Mouse (Mus musculus): ENCODE measurements around the gene Csnk2b. TPM values are rescaled to one million over a fixed set of nuclear protein-coding genes. Genes with fewer than 3 reads are reported as not detected.

Gene Csnk2b
- polyA plus RNA-seq, 2 experiments = 79.2 to 127 TPM

DNA sequence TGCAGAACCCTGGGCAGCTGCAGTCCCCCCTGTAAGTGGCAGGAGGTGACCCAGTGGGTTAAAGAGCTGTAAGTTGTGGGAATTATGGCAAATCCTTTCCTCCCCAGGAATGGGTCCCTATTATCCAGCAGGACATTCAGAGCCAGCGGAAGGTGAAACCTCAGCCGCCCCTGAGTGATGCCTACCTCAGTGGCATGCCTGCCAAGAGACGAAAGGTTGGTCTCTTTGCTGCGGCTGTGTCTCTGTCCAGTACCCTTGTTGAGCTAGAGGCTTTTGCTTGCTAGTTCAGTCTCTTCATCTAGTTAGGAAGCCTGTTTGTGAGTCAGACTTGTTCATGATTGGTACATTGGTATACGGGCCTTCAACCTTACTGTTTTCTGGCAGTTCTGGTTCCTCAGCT is 24.3 kb upstream of the Csnk2b start:
- no peak for ATAC-seq (ENCODE audit: insufficient read depth)
- H3K4me2 ChIP-seq (ENCODE audit: low read depth) = no peak overlapping the region
- H3K4me1 ChIP-seq (replicated peaks; ENCODE audit: control insufficient read depth in 2 of 2, insufficient read depth in 2 of 2, low read length in 1 of 2) = no peaks in the 10 kb centered on the region
- no peak for DNase-seq (ENCODE audit: low read depth in 3 of 3, low spot score in 3 of 3)
- H3K9ac ChIP-seq (replicated peaks) = no peak overlapping the region
- no peak overlapping the region for H3K4me3 ChIP-seq (ENCODE audit: insufficient read depth in 1 of 2, low read depth in 2 of 2, low read length in 2 of 2)
- WGBS (ENCODE audit: insufficient replicate concordance) = 78% methylated on average over 5 of the region's 5 CpGs
- no peak for TF ChIP-seq CTCF (IDR thresholded peaks at IDR 0.05; ENCODE audit: low read depth)
- TF ChIP-seq EP300 (IDR thresholded peaks at IDR 0.05; ENCODE audit: low read depth) = no peak
- peaks cover 82% of the 10 kb centered on the region for H3K36me3 ChIP-seq (replicated peaks; ENCODE audit: control insufficient read depth, insufficient read depth, low read depth)
- H3K27ac ChIP-seq = no peak overlapping the region
- H3K9me3 ChIP-seq (ENCODE audit: control insufficient read depth, low read length) = no peaks in the 10 kb centered on the region
- H3K27me3 ChIP-seq (ENCODE audit: control insufficient read depth, insufficient read depth, low read length) = no peaks in the 10 kb centered on the region

DNA sequence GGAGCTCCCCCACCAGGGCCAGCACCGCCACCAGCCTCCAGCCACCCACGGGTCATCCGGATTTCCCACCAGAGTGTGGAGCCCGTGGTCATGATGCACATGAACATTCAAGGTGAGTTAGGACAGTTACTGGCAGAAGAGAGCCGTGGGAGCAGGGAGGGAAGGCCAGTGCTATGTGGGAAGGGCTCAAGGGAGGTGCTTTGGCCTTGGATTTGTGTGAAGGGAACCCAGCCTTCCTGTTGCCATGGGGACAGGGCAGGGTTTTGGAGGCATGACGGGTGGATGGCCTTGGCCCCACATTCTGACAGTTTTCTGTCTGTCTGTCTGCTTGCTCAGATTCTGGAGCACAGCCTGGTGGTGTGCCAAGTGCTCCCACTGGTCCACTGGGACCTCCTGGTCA is 20.1 kb upstream of the Csnk2b start:
- TF ChIP-seq CTCF (IDR thresholded peaks at IDR 0.05; ENCODE audit: low read depth) (no peak), EP300 (IDR thresholded peaks at IDR 0.05; ENCODE audit: low read depth) (no peak)
- ATAC-seq (ENCODE audit: insufficient read depth) (no peak), DNase-seq (ENCODE audit: low read depth in 3 of 3, low spot score in 3 of 3) (no peak)
- H3K27ac ChIP-seq = no peak overlapping the region
- WGBS (ENCODE audit: insufficient replicate concordance) = 71% methylated on average over 6 of the region's 6 CpGs
- H3K27me3 ChIP-seq (ENCODE audit: control insufficient read depth, insufficient read depth, low read length) = no peaks in the 10 kb centered on the region
- H3K9me3 ChIP-seq (ENCODE audit: control insufficient read depth, low read length) = no peaks in the 10 kb centered on the region
- H3K4me1 ChIP-seq (replicated peaks; ENCODE audit: control insufficient read depth in 2 of 2, insufficient read depth in 2 of 2, low read length in 1 of 2) = peaks cover under 1 to 4% of the 10 kb centered on the region in 2 experiments; a peak in 3 of 4 replicates
- no peak overlapping the region for H3K9ac ChIP-seq (replicated peaks)
- no peak overlapping the region for H3K4me3 ChIP-seq (ENCODE audit: insufficient read depth in 1 of 2, low read depth in 2 of 2, low read length in 2 of 2)
- no peak overlapping the region for H3K4me2 ChIP-seq (ENCODE audit: low read depth)
- H3K36me3 ChIP-seq (replicated peaks; ENCODE audit: control insufficient read depth, insufficient read depth, low read depth) = peaks cover 86% of the 10 kb centered on the region

DNA sequence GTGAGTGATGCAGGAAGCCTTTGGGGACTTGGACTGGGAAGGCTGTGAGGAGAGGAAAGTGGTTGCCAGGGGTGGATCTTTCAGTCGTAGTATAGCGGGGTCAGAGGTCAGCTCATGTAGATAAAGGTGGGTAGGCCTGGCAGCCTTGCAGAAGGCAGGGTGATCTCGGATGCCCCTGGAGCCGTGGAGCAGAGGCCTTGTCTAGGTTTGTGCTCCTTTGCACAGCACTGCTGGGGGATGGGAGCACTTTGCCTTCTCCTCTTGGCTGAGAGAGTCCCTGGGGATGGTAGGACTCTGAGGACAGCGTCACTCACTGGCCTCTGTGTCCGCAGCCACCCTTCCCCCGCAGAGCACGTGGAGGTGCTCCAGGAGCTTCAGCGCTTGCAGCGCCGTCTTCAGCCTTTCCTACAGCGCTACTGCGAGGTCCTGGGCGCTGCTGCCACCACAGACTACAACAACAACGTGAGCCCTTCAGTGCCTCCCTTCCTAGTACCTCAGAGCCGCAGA is 18.7 kb upstream of the Csnk2b start:
- peaks cover 10 to 12% of the 10 kb centered on the region in 2 experiments for H3K4me1 ChIP-seq (replicated peaks; ENCODE audit: control insufficient read depth in 2 of 2, insufficient read depth in 2 of 2, low read length in 1 of 2)
- no peak overlapping the region for H3K9ac ChIP-seq (replicated peaks)
- no peak overlapping the region for H3K4me2 ChIP-seq (ENCODE audit: low read depth)
- 75% methylated on average over 16 of the region's 16 CpGs for WGBS (ENCODE audit: insufficient replicate concordance)
- no peaks in the 10 kb centered on the region for H3K27me3 ChIP-seq (ENCODE audit: control insufficient read depth, insufficient read depth, low read length)
- DNase-seq (ENCODE audit: low read depth in 3 of 3, low spot score in 3 of 3) (no peak), ATAC-seq (ENCODE audit: insufficient read depth) (no peak)
- no peaks in the 10 kb centered on the region for H3K9me3 ChIP-seq (ENCODE audit: control insufficient read depth, low read length)
- TF ChIP-seq EP300 (IDR thresholded peaks at IDR 0.05; ENCODE audit: low read depth) = no peak
- no peak for TF ChIP-seq CTCF (IDR thresholded peaks at IDR 0.05; ENCODE audit: low read depth)
- H3K36me3 ChIP-seq (replicated peaks; ENCODE audit: control insufficient read depth, insufficient read depth, low read depth) = peaks cover 74% of the 10 kb centered on the region
- no peak overlapping the region for H3K27ac ChIP-seq
- no peak overlapping the region for H3K4me3 ChIP-seq (ENCODE audit: insufficient read depth in 1 of 2, low read depth in 2 of 2, low read length in 2 of 2)

DNA sequence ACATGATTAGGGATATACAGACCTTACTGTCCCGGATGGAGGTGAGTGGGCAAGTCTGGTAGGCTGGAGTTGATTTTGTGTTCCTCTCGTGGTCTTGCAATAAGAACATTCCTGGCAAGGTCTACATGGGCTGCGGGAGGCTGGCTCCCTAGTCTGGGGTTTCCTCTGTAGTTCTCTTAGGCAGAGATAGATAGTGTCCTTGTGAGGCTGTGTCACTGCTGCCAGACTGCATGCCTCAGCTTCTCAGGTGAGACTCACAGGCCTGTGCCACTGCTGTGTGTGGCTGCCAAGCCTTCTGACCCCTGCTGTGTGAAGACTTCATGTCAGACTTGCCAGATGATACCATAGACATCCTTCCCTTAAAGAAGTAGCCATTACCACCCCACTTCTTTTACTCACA is 17.4 kb upstream of the Csnk2b start:
- peaks cover 62% of the 10 kb centered on the region for H3K36me3 ChIP-seq (replicated peaks; ENCODE audit: control insufficient read depth, insufficient read depth, low read depth)
- no peaks in the 10 kb centered on the region for H3K9me3 ChIP-seq (ENCODE audit: control insufficient read depth, low read length)
- H3K4me3 ChIP-seq (ENCODE audit: insufficient read depth in 1 of 2, low read depth in 2 of 2, low read length in 2 of 2) = no peak overlapping the region
- H3K27ac ChIP-seq = no peak overlapping the region
- TF ChIP-seq EP300 (IDR thresholded peaks at IDR 0.05; ENCODE audit: low read depth) (no peak), CTCF (IDR thresholded peaks at IDR 0.05; ENCODE audit: low read depth) (no peak)
- H3K9ac ChIP-seq (replicated peaks) = no peak overlapping the region
- DNase-seq (ENCODE audit: low read depth in 3 of 3, low spot score in 3 of 3) (no peak), ATAC-seq (ENCODE audit: insufficient read depth) (no peak)
- WGBS (ENCODE audit: insufficient replicate concordance) = 84% methylated on average over 3 of the region's 3 CpGs
- H3K27me3 ChIP-seq (ENCODE audit: control insufficient read depth, insufficient read depth, low read length) = no peaks in the 10 kb centered on the region
- H3K4me2 ChIP-seq (ENCODE audit: low read depth) = no peak overlapping the region
- peaks cover 10 to 12% of the 10 kb centered on the region in 2 experiments for H3K4me1 ChIP-seq (replicated peaks; ENCODE audit: control insufficient read depth in 2 of 2, insufficient read depth in 2 of 2, low read length in 1 of 2)

DNA sequence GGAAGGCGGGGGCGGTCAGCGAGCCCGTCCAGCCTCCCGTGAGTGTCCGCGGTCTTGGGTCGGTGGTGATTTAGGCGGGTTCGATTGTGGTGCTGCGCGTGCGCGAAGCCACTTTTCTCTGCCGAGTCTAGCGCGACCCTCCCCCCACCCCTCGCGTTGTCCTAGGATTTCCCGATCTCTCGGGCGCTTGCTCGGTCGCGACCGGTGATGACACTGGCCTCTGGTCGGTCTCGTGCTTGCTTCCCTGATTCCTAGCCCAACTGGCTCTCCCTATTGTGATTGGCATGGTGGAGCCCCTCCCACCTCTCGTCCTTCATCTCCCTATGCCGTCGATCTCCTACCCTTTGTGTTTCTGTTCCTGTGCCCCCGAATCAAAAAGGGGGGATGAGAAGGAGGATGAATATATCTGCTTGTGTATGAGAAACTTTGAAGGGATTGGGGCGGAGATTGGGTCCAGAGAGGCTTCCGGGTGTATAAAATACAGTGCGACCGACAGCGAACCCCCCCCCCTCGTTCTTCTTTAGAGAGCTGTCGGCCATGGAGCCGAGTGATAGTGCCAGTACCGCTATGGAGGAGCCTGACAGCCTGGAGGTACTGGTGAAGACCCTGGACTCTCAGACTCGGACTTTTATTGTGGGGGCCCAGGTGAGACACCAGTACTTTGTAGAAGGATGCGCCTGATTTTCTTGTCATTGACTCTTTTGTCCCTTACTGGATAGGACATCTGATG is 13.9 kb upstream of the Csnk2b start:
- 0 out of 2 replicates have a peak, but pooled peaks have one; percentile 20 for TF ChIP-seq CTCF (IDR thresholded peaks at IDR 0.05; ENCODE audit: low read depth)
- no peak for TF ChIP-seq EP300 (IDR thresholded peaks at IDR 0.05; ENCODE audit: low read depth)
- Histone ChIP-seq H3K4me1 (replicated peaks; ENCODE audit: control insufficient read depth in 2 of 2, insufficient read depth in 2 of 2, low read length in 1 of 2) (peaks cover 10 to 12% of the 10 kb centered on the region in 2 experiments), H3K36me3 (replicated peaks; ENCODE audit: control insufficient read depth, insufficient read depth, low read depth) (peaks cover 27% of the 10 kb centered on the region), H3K27ac (peak overlapping the region; percentile 69), H3K4me2 (ENCODE audit: low read depth) (peak overlapping the region; percentile 93), H3K9me3 (ENCODE audit: control insufficient read depth, low read length) (no peaks in the 10 kb centered on the region), H3K9ac (replicated peaks) (peak overlapping the region; percentile 81), H3K4me3 (ENCODE audit: insufficient read depth in 1 of 2, low read depth in 2 of 2, low read length in 2 of 2) (peak overlapping the region; percentile 72 to 83), H3K27me3 (ENCODE audit: control insufficient read depth, insufficient read depth, low read length) (no peaks in the 10 kb centered on the region)
- ATAC-seq (ENCODE audit: insufficient read depth) (peak; percentile 36), DNase-seq (ENCODE audit: low read depth in 3 of 3, low spot score in 3 of 3) (peak; percentile 40 to 56 (median 45))
- under 1% methylated on average over 41 of the region's 43 CpGs for WGBS (ENCODE audit: insufficient replicate concordance)
